Mouse (Mus musculus) B cell, adult 62 days (primary cell): ENCODE data around the gene Mmp20. TPM values are rescaled to one million over a fixed set of nuclear protein-coding genes. Genes with fewer than 3 reads are reported as not detected.

Source experiments
- total RNA-seq: library from RNA; stranded (reverse); gene quantifications from 4 replicates; pipeline ENCODE4 v1.2.4, GENCODE M21; 2023

Mmp20 gene
- total RNA-seq: not detected in 4 replicates

GRCm38 (mm10) chr9:7627931-7628330 is at the start of gene Mmp20:
Gene Mmp20, plus strand, starts transcription at chr9:7628231.

DNA sequence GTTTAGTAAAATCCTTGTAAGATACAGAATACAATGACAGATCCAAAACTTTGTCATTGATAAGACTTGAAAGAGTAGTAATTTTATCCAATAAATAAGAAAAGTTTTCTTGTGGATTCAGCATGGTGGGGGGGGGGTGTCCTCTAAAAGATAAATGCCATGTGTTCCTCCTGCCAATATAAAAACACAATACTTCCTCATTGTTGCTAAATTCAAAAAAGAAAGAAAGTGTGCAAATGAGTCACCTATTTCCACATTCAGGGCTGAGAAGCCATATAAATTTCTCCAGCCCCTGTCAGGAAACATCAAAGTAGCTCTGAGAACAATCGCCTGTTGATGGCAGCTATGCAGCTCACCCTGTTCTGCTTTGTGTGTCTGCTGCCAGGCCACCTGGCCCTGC is 63.8 kb downstream of the Mmp20 start, which contains the start of gene Mmp7:
Gene Mmp7, plus strand, starts transcription at position 301 of the 400 bp plus-strand sequence.

Other genes with a start within 250 kb of the Mmp20 start
- gene Mmp1b, start 240.2 kb upstream of the Mmp20 start, total RNA-seq: not detected in 4 replicates
- not detected in 4 replicates for gene Mmp3, start 182.4 kb upstream of the Mmp20 start, total RNA-seq
- not detected in 4 replicates for gene Mmp10, start 125.9 kb upstream of the Mmp20 start, total RNA-seq
- 0.22 to 0.40 TPM in 2 of 4 replicates, not detected in the others for gene Mmp8, start 69.8 kb upstream of the Mmp20 start, total RNA-seq
- not detected in 4 replicates for gene Mmp27, start 56.8 kb upstream of the Mmp20 start, total RNA-seq
- not detected in 4 replicates for gene Mmp7, start 63.9 kb downstream of the Mmp20 start, total RNA-seq
- 230 to 242 TPM (median 236 TPM) in 4 replicates for gene Tmem123, start 135.8 kb downstream of the Mmp20 start, total RNA-seq
- gene Birc2, start 208.8 kb downstream of the Mmp20 start, total RNA-seq: 122 to 145 TPM (median 137 TPM) in 4 replicates
- gene Birc3, start 245.0 kb downstream of the Mmp20 start, total RNA-seq: 684 to 739 TPM (median 707 TPM) in 4 replicates